Mouse (Mus musculus) thymus, adult 2 months (tissue): ENCODE measurements at regions not wholly inside any gene's neighbourhood (a gene's known extent, or its start where the extent isn't known, plus 50 kb on each side); places are given as distances from the start of the nearest gene placed in this dataset.

Experiments
- CTCF ChIP-seq: fragments of 200-500 bp; IDR thresholded peaks from 2 replicates; pipeline ENCODE4 v1.5.1; 2012; ENCODE audit warnings: mild to moderate bottlenecking, control low read depth, low read length, moderate library complexity, borderline replicate concordance; ENCODE audit not compliant: control insufficient read depth, poor library complexity, insufficient read depth; ENCODE audit errors: extremely low read depth
- POLR2A ChIP-seq: fragments of 200-500 bp; IDR thresholded peaks from 2 replicates; pipeline ENCODE4 v1.6.1; 2012; ENCODE audit warnings: mild to moderate bottlenecking, low read length, control low read depth, moderate library complexity; ENCODE audit not compliant: control insufficient read depth, poor library complexity, insufficient read depth; ENCODE audit errors: extremely low read depth

DNA sequence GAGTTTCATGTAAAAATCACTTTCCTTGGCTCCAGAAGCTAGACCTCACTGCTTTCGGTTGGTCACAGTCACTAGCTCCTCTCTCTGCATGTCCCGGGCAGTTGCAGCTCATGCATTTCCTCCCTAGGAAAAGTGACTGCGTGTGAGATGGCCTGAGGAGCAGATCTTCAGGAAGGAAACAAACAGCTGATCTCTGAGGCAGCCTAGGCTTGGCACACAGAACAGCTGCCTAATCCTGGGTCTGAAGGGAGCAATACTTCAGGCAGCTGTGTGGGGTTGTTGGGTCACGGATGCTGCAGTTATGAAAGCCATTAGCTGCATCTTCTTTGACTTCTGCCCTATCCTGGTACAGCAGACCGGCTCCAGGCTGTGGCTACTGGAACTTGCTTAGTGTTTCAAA, 75.3 kb upstream of the Hnrnpk start:
- TF ChIP-seq CTCF, result no peak
- no peak for TF ChIP-seq POLR2A
